Mouse (Mus musculus) cerebellum, adult 2 months (tissue): ENCODE measurements around the gene Btbd3.

Experiments
- CTCF ChIP-seq: fragments of 200-500 bp; IDR thresholded peaks from 2 replicates; pipeline ENCODE4 v1.5.1; 2011; ENCODE audit warnings: low read depth, mild to moderate bottlenecking, control low read depth, low read length, moderate library complexity, borderline replicate concordance; ENCODE audit not compliant: insufficient read depth
- POLR2A ChIP-seq: fragments of 200-500 bp; IDR thresholded peaks from 2 replicates; pipeline ENCODE4 v1.6.1; 2011; ENCODE audit warnings: low read length, control low read depth, borderline replicate concordance; ENCODE audit not compliant: insufficient read depth

DNA sequence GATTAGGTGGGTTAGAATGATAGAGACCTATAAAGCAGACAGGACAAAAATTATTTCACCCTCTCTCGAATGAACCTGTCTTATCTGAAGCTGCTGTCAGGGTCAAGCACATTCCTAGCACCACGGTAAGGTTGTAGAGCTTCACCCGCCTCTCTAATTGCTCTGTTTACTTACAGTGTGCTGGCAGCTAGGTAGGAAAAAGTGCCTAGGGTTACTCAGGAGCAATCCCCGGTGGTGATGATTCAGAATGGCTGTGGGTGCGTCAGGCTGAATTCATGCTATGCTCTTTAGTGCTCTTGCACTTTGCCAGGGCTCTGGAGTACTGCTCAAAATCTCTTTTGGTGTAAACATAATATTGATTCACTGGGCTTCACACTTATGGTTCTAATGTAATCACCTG, 13.9 kb upstream of the Btbd3 start:
- no peak for TF ChIP-seq CTCF
- no peak for TF ChIP-seq POLR2A
